In the genomic region with DNA sequence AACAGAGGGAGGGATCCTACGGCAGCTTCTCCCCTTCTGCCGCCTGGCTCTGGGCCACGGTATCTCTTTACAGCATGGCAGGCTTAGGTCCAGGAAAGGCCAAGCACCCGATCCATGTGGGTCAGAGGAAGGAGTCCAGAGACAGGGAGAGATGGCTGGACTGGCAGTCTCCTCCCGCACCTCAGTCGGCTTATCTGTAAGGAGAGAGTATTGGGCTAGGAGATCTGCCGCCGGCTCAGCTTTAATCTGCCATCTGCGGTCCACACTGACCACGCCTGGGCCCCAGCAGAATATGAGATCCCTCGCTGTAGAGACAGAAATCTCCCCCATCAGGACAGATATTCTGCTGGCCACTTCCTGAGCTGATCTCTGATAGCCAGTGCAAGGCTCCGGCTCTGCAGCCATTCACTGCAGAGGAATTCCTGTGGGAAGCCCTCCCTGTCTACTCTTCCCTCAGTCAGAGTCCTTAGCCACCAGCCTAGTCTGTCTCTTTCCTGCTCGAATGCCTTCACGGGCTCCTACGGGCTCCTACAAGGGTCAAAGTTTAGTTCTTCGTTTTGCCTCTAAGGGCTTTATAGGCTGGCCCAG, we compare ENCODE assay signal across 8 mouse cellular contexts. TPM values are rescaled to one million over a fixed set of nuclear protein-coding genes. Genes with fewer than 3 reads are reported as not detected.
DNase-seq lines count a peak whose midpoint lies in the region; ATAC-seq and TF ChIP-seq lines count a peak whose summit lies in the region.

No protein-coding gene starts in this region.

- intact Hi-C loops in heart, adult 2 months (cut with DNase I): no loop called here
- intact Hi-C loops in heart, postnatal 25 days (cut with DNase I): no loop called here

- H3K4me2 ChIP-seq in forebrain, embryonic 14.5 days (ENCODE audit: low read length): no peak overlapping the region
- H3K4me2 ChIP-seq in intestine, embryonic 16.5 days (ENCODE audit: low read depth, low read length): peak overlapping the region; percentile 47

- no peaks in the 10 kb centered on the region for H3K36me3 ChIP-seq in heart, adult 2 months (ENCODE audit: control insufficient read depth, insufficient read depth, low read length)
- H3K36me3 ChIP-seq in forebrain, embryonic 14.5 days (ENCODE audit: control insufficient read depth, insufficient read depth, low read length): no peaks in the 10 kb centered on the region
- no peaks in the 10 kb centered on the region for H3K36me3 ChIP-seq in intestine, embryonic 16.5 days (ENCODE audit: control insufficient read depth, insufficient read depth, low read length)

- H3K9me3 ChIP-seq in forebrain, embryonic 14.5 days (replicated peaks; ENCODE audit: control insufficient read depth, low read length): no peaks in the 10 kb centered on the region
- H3K9me3 ChIP-seq in intestine, embryonic 16.5 days (ENCODE audit: control insufficient read depth, low read length): no peaks in the 10 kb centered on the region

- 0 out of 2 replicates have a peak overlapping the region, but pooled peaks have one; percentile 11 for H3K4me3 ChIP-seq in heart, adult 2 months
- no peak overlapping the region for H3K4me3 ChIP-seq in forebrain, embryonic 14.5 days (ENCODE audit: low read depth, low read length)
- peak overlapping the region; percentile 26 for H3K4me3 ChIP-seq in intestine, embryonic 16.5 days (ENCODE audit: low read length)
- peak overlapping the region; percentile 36 for H3K4me3 ChIP-seq in lung, adult 2 months (replicated peaks; ENCODE audit: extremely low read depth, low read depth, low read length)

- no peaks in the 10 kb centered on the region for H3K27me3 ChIP-seq in heart, adult 2 months (ENCODE audit: control insufficient read depth, insufficient read depth, low read length)
- H3K27me3 ChIP-seq in forebrain, embryonic 14.5 days (replicated peaks; ENCODE audit: control insufficient read depth, insufficient read depth, low read length): no peaks in the 10 kb centered on the region
- no peaks in the 10 kb centered on the region for H3K27me3 ChIP-seq in intestine, embryonic 16.5 days (replicated peaks; ENCODE audit: control insufficient read depth, insufficient read depth, low read length)

- TF ChIP-seq EP300 in heart, adult 2 months (IDR thresholded peaks at IDR 0.05; ENCODE audit: insufficient read depth, low read depth, low read length): 0 out of 2 replicates have a peak, but pooled peaks have one; percentile 29

- peak; percentile 69 for DNase-seq in heart, adult 2 months
- no peak for DNase-seq in heart, postnatal 25 days (ENCODE audit: low spot score)
- DNase-seq in forebrain, embryonic 14.5 days (ENCODE audit: low spot score): no peak
- no peak for DNase-seq in lung, adult 2 months
- no peak for DNase-seq in embryo, embryonic 9.5 days (ENCODE audit: extremely low spot score)
- DNase-seq in urinary bladder, postnatal 14 days (ENCODE audit: low spot score): no peak
- no peak for DNase-seq in frontal cortex, postnatal 36 days (ENCODE audit: low spot score in 2 of 2)

- 0 out of 2 replicates have a peak, but pooled peaks have one; percentile 31 for TF ChIP-seq POLR2A in heart, adult 2 months (IDR thresholded peaks at IDR 0.05; ENCODE audit: insufficient read depth, low read depth, low read length)
- peak; percentile 34; the same call in 1 of the 2 replicates for TF ChIP-seq POLR2A in lung, adult 2 months (IDR thresholded peaks at IDR 0.05; ENCODE audit: borderline replicate concordance, extremely low read depth, low read depth, low read length)

- peak overlapping the region; percentile 51 for H3K9ac ChIP-seq in heart, adult 2 months (ENCODE audit: low read depth, low read length)
- peak overlapping the region; percentile 21; the same call in 1 of the 2 replicates for H3K9ac ChIP-seq in forebrain, embryonic 14.5 days (ENCODE audit: low read length)
- peak overlapping the region; percentile 61 for H3K9ac ChIP-seq in intestine, embryonic 16.5 days (ENCODE audit: low read depth, low read length)

- no peak for ATAC-seq in forebrain, embryonic 14.5 days
- ATAC-seq in intestine, embryonic 16.5 days: peak; percentile 74

- peak overlapping the region; percentile 72 for H3K27ac ChIP-seq in heart, adult 2 months
- 0 out of 2 replicates have a peak overlapping the region, but pooled peaks have one; percentile 30 for H3K27ac ChIP-seq in forebrain, embryonic 14.5 days (ENCODE audit: low read depth, low read length)
- peak overlapping the region; percentile 61 for H3K27ac ChIP-seq in intestine, embryonic 16.5 days (ENCODE audit: low read length)

- no peak for TF ChIP-seq CTCF in heart, adult 2 months (IDR thresholded peaks at IDR 0.05)
- TF ChIP-seq CTCF in lung, adult 2 months (IDR thresholded peaks at IDR 0.05; ENCODE audit: insufficient read depth, low read length): no peak

- WGBS in heart, adult 2 months: 11% methylated on average over 16 of the region's 16 CpGs
- WGBS in forebrain, embryonic 14.5 days: 57% methylated on average over 16 of the region's 16 CpGs
- 36% methylated on average over 16 of the region's 16 CpGs for WGBS in intestine, embryonic 16.5 days
- 41% methylated on average over 16 of the region's 16 CpGs for WGBS in lung, adult 2 months

- no peaks in the 10 kb centered on the region for H3K79me2 ChIP-seq in heart, adult 2 months (replicated peaks; ENCODE audit: control insufficient read depth, insufficient read depth, low read length)

- peaks cover 35% of the 10 kb centered on the region for H3K4me1 ChIP-seq in heart, adult 2 months (ENCODE audit: control insufficient read depth, insufficient read depth, low read length)
- H3K4me1 ChIP-seq in forebrain, embryonic 14.5 days (ENCODE audit: control insufficient read depth, insufficient read depth, low read length): peaks cover 10% of the 10 kb centered on the region; the same call in 1 of the 2 replicates
- H3K4me1 ChIP-seq in intestine, embryonic 16.5 days (ENCODE audit: control insufficient read depth, insufficient read depth, low read length): peaks cover 19% of the 10 kb centered on the region
- H3K4me1 ChIP-seq in lung, adult 2 months (ENCODE audit: control insufficient read depth, insufficient read depth, low read length): peaks cover 13% of the 10 kb centered on the region

RNA-seq across cellular contexts. Expression of gene Btg2, which starts 8.0 kb away (rescaled TPM):
- 10 to 100 TPM; 29.9 to 31.0 TPM for total RNA-seq in heart, adult 2 months (2021)
- polyA plus RNA-seq in heart, adult 2 months (2012; rRNA removed): 33.5 and 35.9 TPM in 2 replicates
- 10 to 100 TPM; 25.7 to 29.2 TPM for total RNA-seq in heart, postnatal 25 days (2021)
- polyA plus RNA-seq in forebrain, embryonic 14.5 days (2014; fragmentation: Nextera tagmentation; extraction: Ambion mirVana): 67.3 and 82.6 TPM in 2 replicates
- polyA plus RNA-seq in intestine, embryonic 16.5 days (2015; fragmentation: Nextera tagmentation; extraction: Ambion mirVana): 42.9 and 43.2 TPM in 2 replicates
- polyA plus RNA-seq in lung, adult 2 months (2012; rRNA removed): 75.9 and 109 TPM in 2 replicates

RNA-seq across cellular contexts. Expression of gene Chit1, which starts 24.1 kb away (rescaled TPM):
- total RNA-seq in heart, adult 2 months (2021): not detected
- 0.16 TPM in 1 of 2 replicates, not detected in the other for polyA plus RNA-seq in heart, adult 2 months (2012; rRNA removed)
- total RNA-seq in heart, postnatal 25 days (2021): not detected
- polyA plus RNA-seq in forebrain, embryonic 14.5 days (2014; fragmentation: Nextera tagmentation; extraction: Ambion mirVana): 0.13 TPM in 1 of 2 replicates, not detected in the other
- polyA plus RNA-seq in intestine, embryonic 16.5 days (2015; fragmentation: Nextera tagmentation; extraction: Ambion mirVana): not detected in 2 replicates
- 14.1 TPM in 1 of 2 replicates, not detected in the other for polyA plus RNA-seq in lung, adult 2 months (2012; rRNA removed)

RNA-seq across cellular contexts. Expression of gene Fmod, which starts 49.9 kb away (rescaled TPM):
- 1 to 10 TPM; 9.3 to 9.4 TPM for total RNA-seq in heart, adult 2 months (2021)
- polyA plus RNA-seq in heart, adult 2 months (2012; rRNA removed): 14.5 and 17.0 TPM in 2 replicates
- 10 to 100 TPM; 11.6 to 12.1 TPM for total RNA-seq in heart, postnatal 25 days (2021)
- polyA plus RNA-seq in forebrain, embryonic 14.5 days (2014; fragmentation: Nextera tagmentation; extraction: Ambion mirVana): 3.3 and 7.7 TPM in 2 replicates
- 8.7 and 8.8 TPM in 2 replicates for polyA plus RNA-seq in intestine, embryonic 16.5 days (2015; fragmentation: Nextera tagmentation; extraction: Ambion mirVana)
- 7.9 and 14.2 TPM in 2 replicates for polyA plus RNA-seq in lung, adult 2 months (2012; rRNA removed)

Comparison
In these comparisons a context has a peak if more than half of its experiments do, and no peak if none do; other contexts are left out.
1. DNase-seq: peak in heart, adult 2 months (2 of 2); none in heart, postnatal 25 days (single experiment), forebrain, embryonic 14.5 days (single experiment), lung, adult 2 months (single experiment), embryo, embryonic 9.5 days (single experiment), urinary bladder, postnatal 14 days (single experiment) and frontal cortex, postnatal 36 days (0 of 2).
2. Peak in every context shown above with its lines, with median percentiles within 50 percentile points of each other: H3K27ac ChIP-seq and H3K9ac ChIP-seq.